Comparison of ENCODE assay signal across 20 mouse cellular contexts in the genomic region with DNA sequence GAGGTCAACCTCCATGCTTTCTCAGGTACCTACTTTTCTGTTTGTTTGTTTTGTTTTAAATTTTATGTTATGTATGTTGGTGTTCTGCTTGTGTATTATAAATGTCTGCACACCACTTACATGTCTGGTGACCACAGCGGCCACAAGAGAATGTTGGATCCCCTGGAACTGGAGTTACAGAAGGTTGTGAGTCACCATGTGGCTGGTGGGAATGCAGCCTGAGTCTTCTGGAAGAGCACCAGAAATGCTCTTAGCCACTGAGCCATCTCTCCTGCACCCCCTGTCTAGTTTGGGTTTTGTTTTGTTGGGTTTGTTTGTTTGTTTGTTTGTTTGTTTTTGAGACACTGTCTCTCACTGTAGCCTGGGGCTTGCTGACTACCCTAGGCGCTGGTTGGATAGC. TPM values are rescaled to one million over a fixed set of nuclear protein-coding genes. Genes with fewer than 3 reads are reported as not detected.
DNase-seq lines count a peak whose midpoint lies in the region; ATAC-seq and TF ChIP-seq lines count a peak whose summit lies in the region.
"Had no signal": no experiment of that assay in that cellular context is flagged by ENCODE, and none has a peak within 500 bp of the region (broad histone marks: within the 10 kb centered on the region; RNA-seq: fewer than 3 reads in every experiment).

No protein-coding gene starts in this region.

- 0 out of 2 replicates have a peak, but pooled peaks cover under 1% of the 10 kb centered on the region for H3K4me1 ChIP-seq in hindbrain, embryonic 14.5 days (replicated peaks; ENCODE audit: control insufficient read depth, insufficient read depth, low read length)
- H3K4me1 ChIP-seq: forebrain, embryonic 15.5 days had no signal

- TF ChIP-seq CTCF in Patski (IDR thresholded peaks at IDR 0.05) = no peak

- no peak overlapping the region for H3K27ac ChIP-seq in hindbrain, embryonic 14.5 days
- H3K27ac ChIP-seq: embryonic facial prominence, embryonic 13.5 days; forebrain, embryonic 15.5 days; heart, adult 2 months; heart, embryonic 15.5 days; hindbrain, embryonic 10.5 days; hindbrain, embryonic 15.5 days had no signal

- CTCF ChIA-PET in Patski (lab: Charles Lee) = interaction anchor here (1.0 kb wide), 1 partner anchor 21 kb away, joined by 3 read pairs; no protein-coding TSS in a partner anchor

- no peaks in the 10 kb centered on the region for H3K9me3 ChIP-seq in hindbrain, embryonic 14.5 days (ENCODE audit: control insufficient read depth, low read length)
- H3K9me3 ChIP-seq: embryonic facial prominence, embryonic 13.5 days; forebrain, embryonic 15.5 days; heart, embryonic 15.5 days; hindbrain, embryonic 10.5 days; hindbrain, embryonic 15.5 days had no signal

- ATAC-seq in Patski = peak; percentile 56
- no peak for ATAC-seq in hindbrain, embryonic 14.5 days (ENCODE audit: low FRiP score)
- ATAC-seq: forebrain, embryonic 15.5 days; intestine, postnatal 0 days had no signal

- H3K36me3 ChIP-seq in hindbrain, embryonic 14.5 days (replicated peaks; ENCODE audit: control insufficient read depth, insufficient read depth) = no peaks in the 10 kb centered on the region
- H3K36me3 ChIP-seq: embryonic facial prominence, embryonic 13.5 days; forebrain, embryonic 15.5 days; heart, embryonic 15.5 days; hindbrain, embryonic 10.5 days; hindbrain, embryonic 15.5 days had no signal

- H3K4me3 ChIP-seq in hindbrain, embryonic 14.5 days (replicated peaks; ENCODE audit: low read length) = no peak overlapping the region
- H3K4me3 ChIP-seq: embryonic facial prominence, embryonic 13.5 days; forebrain, embryonic 15.5 days; heart, adult 2 months; heart, embryonic 15.5 days; hindbrain, embryonic 10.5 days; hindbrain, embryonic 15.5 days had no signal

- H3K27me3 ChIP-seq in Patski = no peaks in the 10 kb centered on the region
- no peaks in the 10 kb centered on the region for H3K27me3 ChIP-seq in hindbrain, embryonic 14.5 days (ENCODE audit: control insufficient read depth, insufficient read depth, low read length)
- H3K27me3 ChIP-seq: CH12.LX; embryonic facial prominence, embryonic 13.5 days; forebrain, embryonic 15.5 days; heart, embryonic 15.5 days; hindbrain, embryonic 15.5 days had no signal

- 96% methylated on average over 2 of the region's 2 CpGs for WGBS in hindbrain, embryonic 14.5 days

- H3K9ac ChIP-seq in hindbrain, embryonic 14.5 days = no peak overlapping the region
- H3K9ac ChIP-seq: embryonic facial prominence, embryonic 13.5 days; forebrain, embryonic 15.5 days; heart, embryonic 15.5 days; hindbrain, embryonic 15.5 days had no signal

- POLR2A ChIA-PET in Patski (lab: Charles Lee) = no interaction called here

- in situ Hi-C loops in Patski (cut with MboI; ENCODE audit: low pct_unique_long_range_greater_than_20kb) = no loop called here

- H3K4me2 ChIP-seq in hindbrain, embryonic 14.5 days (replicated peaks) = no peak overlapping the region
- H3K4me2 ChIP-seq: embryonic facial prominence, embryonic 13.5 days; forebrain, embryonic 15.5 days; heart, embryonic 11.5 days; heart, embryonic 15.5 days; hindbrain, embryonic 15.5 days had no signal

- peak; percentile 68 for DNase-seq in heart, adult 11 months
- DNase-seq in heart, postnatal 10 days = no peak
- DNase-seq in Patski (ENCODE audit: low read depth, low spot score) = peak; percentile 81
- peak; percentile 69 for DNase-seq in fibroblast of lung, adult 2 months (ENCODE audit: low read depth)
- no peak for DNase-seq in right cerebral cortex, postnatal 4 days
- no peak for DNase-seq in hindbrain, embryonic 14.5 days (ENCODE audit: low spot score)
- DNase-seq in layer of hippocampus, postnatal 10 days (ENCODE audit: low spot score in 2 of 2) = no peak
- DNase-seq: cerebellum, adult 18-20 months; cerebellum, adult 9-11 months; cerebellum, postnatal 36 days; gastrocnemius, postnatal 10 days; heart, adult 2 months had no signal

- intact Hi-C loops in heart, postnatal 10 days (cut with DNase I) = no loop called here

RNA-seq across cellular contexts. Expression of a gene that starts 52.6 kb away (rescaled TPM):
- total RNA-seq in heart, postnatal 10 days (2021) = 10 to 100 TPM; 86.0 to 96.7 TPM
- 30.8 TPM for polyA plus RNA-seq in Patski (2021)
- polyA plus RNA-seq in hindbrain, embryonic 14.5 days (2014; fragmentation: Nextera tagmentation; extraction: Ambion mirVana) = 38.3 and 41.5 TPM in 2 replicates
- 100 to 1,000 TPM; 106 to 110 TPM for total RNA-seq in layer of hippocampus, postnatal 10 days (2021)

Comparison
In these comparisons a context has a peak if more than half of its experiments do, and no peak if none do; other contexts are left out.
1. DNase-seq: peak in heart, adult 11 months (single experiment), Patski (single experiment) and fibroblast of lung, adult 2 months (single experiment); none in heart, postnatal 10 days (0 of 2), right cerebral cortex, postnatal 4 days (single experiment), hindbrain, embryonic 14.5 days (single experiment) and layer of hippocampus, postnatal 10 days (0 of 2).